Mouse (Mus musculus) CH12.LX (cell line): Measurements from ENCODE around the gene Ass1. TPM values are rescaled to one million over a fixed set of nuclear protein-coding genes. Genes with fewer than 3 reads are reported as not detected.

Source experiments
- DNase-seq: peaks from one replicate; pipeline ENCODE4 v3.0.0-alpha.2; 2013; ENCODE audit errors: extremely low read depth
- H3K27ac ChIP-seq: 2 replicates; pipeline ENCODE4 v1.5.1; 2012; ENCODE audit warnings: low read depth, mild to moderate bottlenecking, control low read depth, moderate library complexity; ENCODE audit not compliant: insufficient read depth
- H3K27me3 ChIP-seq: replicated peaks from 2 replicates; pipeline ENCODE3; 2012; ENCODE audit warnings: inconsistent platforms
- H3K36me3 ChIP-seq, 2 experiments: replicated peaks in 1 of 2; 2 replicates each; pipeline versions ENCODE3 to v1.6.1; 2012; ENCODE audit warnings: inconsistent platforms in 1 of 2, low read length in 1 of 2, mild to moderate bottlenecking in 1 of 2, mixed read lengths in 1 of 2, moderate library complexity in 1 of 2; ENCODE audit not compliant: control insufficient read depth in 1 of 2, insufficient read depth in 1 of 2
- H3K4me1 ChIP-seq, 2 experiments: 2 replicates each; pipeline ENCODE4 v1.6.1; 2012; ENCODE audit warnings: inconsistent platforms in 1 of 2, moderate library complexity in 1 of 2; ENCODE audit not compliant: insufficient read depth in 2 of 2, control insufficient read depth in 1 of 2
- H3K4me2 ChIP-seq: 2 replicates; pipeline ENCODE4 v1.6.1; 2012; ENCODE audit warnings: low read depth, mild to moderate bottlenecking, control low read depth; ENCODE audit not compliant: poor library complexity, insufficient read depth, severe bottlenecking
- H3K4me3 ChIP-seq, 3 experiments: fragments of 150-350 bp in 1 of 3; sonication (generic) in 1 of 3; replicated peaks in 1 of 3; 2 replicates each; pipeline versions ENCODE3 to v1.5.1; 2011 to 2012; ENCODE audit warnings: low read depth in 2 of 3, low read length in 2 of 3, mild to moderate bottlenecking in 2 of 3, moderate library complexity in 2 of 3, control low read depth in 1 of 3, improper control_type of control experiment in 1 of 3, inconsistent platforms in 1 of 3, mixed read lengths in 1 of 3; ENCODE audit not compliant: poor library complexity in 1 of 3
- H3K79me2 ChIP-seq: replicated peaks from 2 replicates; pipeline ENCODE4 v1.6.1; 2012; ENCODE audit warnings: mild to moderate bottlenecking, moderate library complexity; ENCODE audit not compliant: control insufficient read depth, poor library complexity, insufficient read depth, severe bottlenecking; ENCODE audit errors: extremely low read depth
- H3K9ac ChIP-seq: 2 replicates; pipeline ENCODE4 v1.6.1; 2012; ENCODE audit warnings: low read depth, mild to moderate bottlenecking, control low read depth, moderate library complexity; ENCODE audit not compliant: insufficient read depth
- H3K9me3 ChIP-seq: replicated peaks from 2 replicates; pipeline ENCODE3; 2012; ENCODE audit warnings: low read length, inconsistent platforms, mixed read lengths
- CHD1 ChIP-seq: IDR thresholded peaks from 2 replicates; pipeline ENCODE4 v1.6.1; 2012; ENCODE audit warnings: low read depth, low read length, improper control_type of control experiment, inconsistent platforms
- E2F4 ChIP-seq: IDR thresholded peaks from 2 replicates; pipeline ENCODE4 v1.6.1; 2011; ENCODE audit warnings: low read depth, low read length, improper control_type of control experiment; ENCODE audit not compliant: insufficient replicate concordance
- EP300 ChIP-seq: IDR thresholded peaks from 2 replicates; pipeline ENCODE4 v1.6.1; 2011; ENCODE audit warnings: low read length, improper control_type of control experiment
- GABPA ChIP-seq: IDR thresholded peaks from 2 replicates; pipeline ENCODE4 v1.6.1; 2012; ENCODE audit warnings: low read depth, low read length, improper control_type of control experiment, inconsistent platforms; ENCODE audit not compliant: insufficient replicate concordance
- IRF4 ChIP-seq: IDR thresholded peaks from 2 replicates; pipeline ENCODE4 v1.6.1; 2014; ENCODE audit warnings: low read depth, mild to moderate bottlenecking, inconsistent platforms, low read length, improper control_type of control experiment
- JUN ChIP-seq: IDR thresholded peaks from 2 replicates; pipeline ENCODE4 v1.6.1; 2011; ENCODE audit warnings: low read depth, mild to moderate bottlenecking, low read length, improper control_type of control experiment, moderate library complexity; ENCODE audit not compliant: insufficient read depth
- MAZ ChIP-seq: IDR thresholded peaks from 2 replicates; pipeline ENCODE4 v1.6.1; 2012; ENCODE audit warnings: low read depth, mild to moderate bottlenecking, inconsistent platforms, low read length, improper control_type of control experiment, moderate library complexity
- MEF2A ChIP-seq: IDR thresholded peaks from 2 replicates; pipeline ENCODE4 v1.6.1; 2014; ENCODE audit warnings: low read depth, mild to moderate bottlenecking, inconsistent platforms, low read length, improper control_type of control experiment, borderline replicate concordance
- MYC ChIP-seq: IDR thresholded peaks from 2 replicates; pipeline ENCODE4 v1.6.1; 2011; ENCODE audit warnings: low read depth, mild to moderate bottlenecking, improper control_type of control experiment, low read length
- NELFE ChIP-seq: IDR thresholded peaks from 2 replicates; pipeline ENCODE4 v1.6.1; 2011; ENCODE audit warnings: low read depth, low read length, improper control_type of control experiment
- NRF1 ChIP-seq: IDR thresholded peaks from 2 replicates; pipeline ENCODE4 v1.6.1; 2014; ENCODE audit warnings: low read depth, mild to moderate bottlenecking, inconsistent platforms, low read length, improper control_type of control experiment, moderate library complexity
- POLR2A ChIP-seq: IDR thresholded peaks from 2 replicates; pipeline ENCODE4 v1.6.1; 2011; ENCODE audit warnings: low read depth, mild to moderate bottlenecking, improper control_type of control experiment, low read length
- POLR2AphosphoS2 ChIP-seq: IDR thresholded peaks from 2 replicates; pipeline ENCODE4 v1.6.1; 2011; ENCODE audit warnings: low read depth, low read length, improper control_type of control experiment
- RCOR1 ChIP-seq: conservative IDR thresholded peaks from 2 replicates; pipeline ENCODE4 v1.6.1; 2012; ENCODE audit warnings: low read depth, mild to moderate bottlenecking, inconsistent platforms, low read length, improper control_type of control experiment
- SIN3A ChIP-seq: IDR thresholded peaks from 2 replicates; pipeline ENCODE4 v1.6.1; 2012; ENCODE audit warnings: low read length, improper control_type of control experiment, inconsistent platforms
- TCF12 ChIP-seq: IDR thresholded peaks from 2 replicates; pipeline ENCODE4 v1.6.1; 2014; ENCODE audit warnings: low read depth, mild to moderate bottlenecking, inconsistent platforms, low read length, improper control_type of control experiment
- USF2 ChIP-seq: conservative IDR thresholded peaks from 2 replicates; pipeline ENCODE4 v1.6.1; 2011; ENCODE audit warnings: low read depth, low read length, improper control_type of control experiment
- ZC3H11A ChIP-seq: IDR thresholded peaks from 2 replicates; pipeline ENCODE4 v1.6.1; 2012; ENCODE audit warnings: low read depth, mild to moderate bottlenecking, inconsistent platforms, low read length, improper control_type of control experiment
- ZKSCAN1 ChIP-seq: IDR thresholded peaks from 2 replicates; pipeline ENCODE4 v1.6.1; 2012; ENCODE audit warnings: low read depth, inconsistent platforms, low read length, improper control_type of control experiment, borderline replicate concordance
- dilution Hi-C: fragments of 300-500 bp; cut with MboI; formaldehyde crosslinking; loops from 2 replicates; pipeline ENCODE4 v1.14.3; 2020; ENCODE audit warnings: low sequenced_read_pairs; ENCODE audit not compliant: extremely low pct_unique_long_range_greater_than_20kb, extremely low pct_ligation_motif_present
- in situ Hi-C: fragments of 300-500 bp; cut with MboI; formaldehyde crosslinking; loops from 3 replicates; pipeline ENCODE4 v1.14.3; 2019; ENCODE audit warnings: low sequenced_read_pairs, low pct_ligation_motif_present, low pct_unique_long_range_greater_than_20kb, mixed read lengths
- polyA plus RNA-seq: library from polyadenylated mRNA; unstranded; fragments of >175 nt; gene quantifications from 2 replicates; pipeline ENCODE4 v1.2.1, GENCODE M21; 2012; ENCODE audit warnings: low read depth; ENCODE audit not compliant: insufficient read length
- total RNA-seq, 2 experiments: library from RNA; depleted of rRNA; stranded (reverse); fragments of 300-350 nt in 1 of 2; fragments of >200 nt in 1 of 2; gene quantifications; 2 replicates each; pipeline ENCODE4 v1.2.3; 2012 to 2014

Ass1 gene
- total and polyA plus RNA-seq, 3 experiments, result 45.1 to 211 (median 87.8) TPM

- dilution Hi-C loops, result no loop called here
- in situ Hi-C loops, result no loop called here
- no peaks in the 10 kb centered on the region for H3K9me3 ChIP-seq
- H3K79me2 ChIP-seq, result no peaks in the 10 kb centered on the region
- H3K4me2 ChIP-seq, result no peak overlapping the region
- H3K4me1 ChIP-seq, result peaks cover 3 to 10% of the 10 kb centered on the region in 2 experiments; a peak in 3 of 4 replicates
- no peaks in the 10 kb centered on the region for H3K27me3 ChIP-seq
- no peak overlapping the region for H3K4me3 ChIP-seq
- H3K27ac ChIP-seq, result no peak overlapping the region
- H3K36me3 ChIP-seq, result no peaks in the 10 kb centered on the region
- TF ChIP-seq POLR2A (no peak), EP300 (no peak), ZKSCAN1 (no peak), NRF1 (no peak), NELFE (no peak), IRF4 (no peak), MAZ (no peak), E2F4 (no peak)
- no peak for DNase-seq
- no peak overlapping the region for H3K9ac ChIP-seq
Measured at GRCm38 (mm10) chr2:31530201-31530600, 60.2 kb downstream of the Ass1 start.

- no peak overlapping the region for H3K27ac ChIP-seq
- in situ Hi-C loops, result no loop called here
- peaks cover 4% of the 10 kb centered on the region for H3K27me3 ChIP-seq
- H3K4me2 ChIP-seq, result no peak overlapping the region
- peaks cover 7 to 10% of the 10 kb centered on the region in 2 experiments for H3K4me1 ChIP-seq
- H3K4me3 ChIP-seq, result no peak overlapping the region
- TF ChIP-seq GABPA (no peak), NRF1 (no peak), ZC3H11A (no peak), MYC (no peak), USF2 (no peak), CHD1 (no peak), MAZ (no peak), TCF12 (no peak), MEF2A (no peak), RCOR1 (no peak), POLR2AphosphoS2 (no peak), JUN (no peak), SIN3A (no peak)
- no peaks in the 10 kb centered on the region for H3K79me2 ChIP-seq
- H3K9me3 ChIP-seq, result peaks cover 4% of the 10 kb centered on the region
- dilution Hi-C loops, result no loop called here
- no peak overlapping the region for H3K9ac ChIP-seq
- no peak for DNase-seq
- H3K36me3 ChIP-seq, result no peaks in the 10 kb centered on the region
Measured at GRCm38 (mm10) chr2:31537054-31537453, 67.0 kb downstream of the Ass1 start.
